Mouse (Mus musculus): ENCODE measurements around the gene Xlr4c. TPM values are rescaled to one million over a fixed set of nuclear protein-coding genes. Genes with fewer than 3 reads are reported as not detected.

Gene Xlr4c
- polyA plus RNA-seq, 1 experiment: not detected

Other genes starting within 250 kb of the Xlr4c start
- gene Pnma5, start 206.0 kb downstream of the Xlr4c start, polyA plus RNA-seq (2012; rRNA removed): not detected in 2 replicates
- gene Pnma3, start 178.3 kb downstream of the Xlr4c start, polyA plus RNA-seq (2012; rRNA removed): not detected in 2 replicates
- gene Xlr4a, start 160.7 kb downstream of the Xlr4c start, polyA plus RNA-seq (2012; rRNA removed): 0.17 TPM in 1 of 2 replicates, not detected in the other
- gene Xlr3a, start 146.0 kb downstream of the Xlr4c start, polyA plus RNA-seq (2012; rRNA removed): 0.08 and 0.22 TPM in 2 replicates
- 0.07 TPM in 1 of 2 replicates, not detected in the other for gene Gm14685, start 126.1 kb downstream of the Xlr4c start, polyA plus RNA-seq (2012; rRNA removed)
- not detected in 2 replicates for gene Xlr5b, start 94.3 kb downstream of the Xlr4c start, polyA plus RNA-seq (2012; rRNA removed)
- gene DXBay18, start 93.7 kb downstream of the Xlr4c start, polyA plus RNA-seq (2012; rRNA removed): 0.16 TPM in 1 of 2 replicates, not detected in the other
- not detected in 2 replicates for gene Spin2d, start 66.1 kb downstream of the Xlr4c start, polyA plus RNA-seq (2012; rRNA removed)
- 0.56 and 1.5 TPM in 2 replicates for gene Xlr3b, start 50.9 kb downstream of the Xlr4c start, polyA plus RNA-seq (2012; rRNA removed)
- gene Xlr4b, start 28.8 kb downstream of the Xlr4c start, polyA plus RNA-seq (2012; rRNA removed): 0.38 TPM in 1 of 2 replicates, not detected in the other
- 7.6 and 9.9 TPM in 2 replicates for gene F8a, start 14.8 kb downstream of the Xlr4c start, polyA plus RNA-seq (2012; rRNA removed)
- not detected in 2 replicates for gene Xlr3c, start 22.3 kb upstream of the Xlr4c start, polyA plus RNA-seq (2012; rRNA removed)
- gene Xlr5a, start 49.8 kb upstream of the Xlr4c start, polyA plus RNA-seq (2012; rRNA removed): not detected in 2 replicates
- 0.11 TPM in 1 of 2 replicates, not detected in the other for gene Xlr5c, start 49.8 kb upstream of the Xlr4c start, polyA plus RNA-seq (2012; rRNA removed)
- not detected in 2 replicates for gene Gm45015, start 93.7 kb upstream of the Xlr4c start, polyA plus RNA-seq (2012; rRNA removed)
- 6.3 and 6.8 TPM in 2 replicates for gene Zfp275, start 99.5 kb upstream of the Xlr4c start, polyA plus RNA-seq (2012; rRNA removed)
- 0.04 TPM in 1 of 2 replicates, not detected in the other for gene Gm18336, start 155.6 kb upstream of the Xlr4c start, polyA plus RNA-seq (2012; rRNA removed)
- gene Zfp92, start 168.0 kb upstream of the Xlr4c start, polyA plus RNA-seq (2012; rRNA removed): 0.06 TPM in 1 of 2 replicates, not detected in the other
- gene Trex2, start 192.2 kb upstream of the Xlr4c start, polyA plus RNA-seq (2012; rRNA removed): not detected in 2 replicates
- gene Haus7, start 215.9 kb upstream of the Xlr4c start, polyA plus RNA-seq (2012; rRNA removed): 12.9 and 13.8 TPM in 2 replicates
- 277 and 333 TPM in 2 replicates for gene Bgn, start 240.5 kb upstream of the Xlr4c start, polyA plus RNA-seq (2012; rRNA removed)